ENCODE assay signal across 8 mouse cellular contexts in genomic region chr11:115257775-115258510, GRCm38 (mm10). TPM values are rescaled to one million over a fixed set of nuclear protein-coding genes. Genes with fewer than 3 reads are reported as not detected.
DNase-seq lines count a peak whose midpoint lies in the region; ATAC-seq and TF ChIP-seq lines count a peak whose summit lies in the region.

No protein-coding gene starts in this region.

- no peaks in the 10 kb centered on the region for H3K9me3 ChIP-seq in heart, postnatal 0 days (replicated peaks; ENCODE audit: control insufficient read depth, low read length)
- 0 out of 2 replicates have a peak, but pooled peaks cover 2% of the 10 kb centered on the region for H3K9me3 ChIP-seq in forebrain, embryonic 12.5 days

- no peaks in the 10 kb centered on the region for H3K36me3 ChIP-seq in heart, postnatal 0 days (replicated peaks; ENCODE audit: control insufficient read depth, insufficient read depth, low read length)
- H3K36me3 ChIP-seq in forebrain, embryonic 12.5 days (replicated peaks) = no peaks in the 10 kb centered on the region

- no peak for DNase-seq in heart, postnatal 0 days (ENCODE audit: low spot score)
- no peak for DNase-seq in heart, adult 18-20 months
- peak; percentile 47 for DNase-seq in kidney, postnatal 10 days
- peak; percentile 46 for DNase-seq in naive thymus-derived CD4-positive, alpha-beta T cell, adult 2 months (ENCODE audit: low read depth)
- no peak for DNase-seq in cerebellum, postnatal 4 days (ENCODE audit: low spot score in 2 of 2)
- no peak for DNase-seq in cerebellum, postnatal 14 days
- DNase-seq in gastrocnemius, postnatal 25 days = no peak

- H3K4me2 ChIP-seq in heart, postnatal 0 days (ENCODE audit: low read depth, low read length) = peak overlapping the region; percentile 7; the same call in 1 of the 2 replicates
- peak overlapping the region; percentile 44 for H3K4me2 ChIP-seq in forebrain, embryonic 12.5 days

- peak overlapping the region; percentile 7; the same call in 1 of the 2 replicates for H3K4me3 ChIP-seq in heart, postnatal 0 days (ENCODE audit: low read depth, low read length)
- peak overlapping the region; percentile 24 for H3K4me3 ChIP-seq in forebrain, embryonic 12.5 days (replicated peaks)

- ATAC-seq in heart, postnatal 0 days (ENCODE audit: insufficient read depth, low read depth) = no peak
- no peak for ATAC-seq in forebrain, embryonic 12.5 days (ENCODE audit: low FRiP score)

- peaks cover 96% of the 10 kb centered on the region for H3K27me3 ChIP-seq in heart, postnatal 0 days (ENCODE audit: control insufficient read depth, insufficient read depth, low read length)
- H3K27me3 ChIP-seq in forebrain, embryonic 12.5 days = peaks cover 100% of the 10 kb centered on the region

- H3K9ac ChIP-seq in heart, postnatal 0 days (replicated peaks; ENCODE audit: low read depth, low read length) = no peak overlapping the region
- no peak overlapping the region; the same call in 1 of the 2 replicates for H3K9ac ChIP-seq in forebrain, embryonic 12.5 days

- TF ChIP-seq EP300 in heart, postnatal 0 days (IDR thresholded peaks at IDR 0.05; ENCODE audit: low read depth) = no peak

- 17% methylated on average over 57 of the region's 59 CpGs for WGBS in heart, postnatal 0 days
- WGBS in forebrain, embryonic 12.5 days = 16% methylated on average over 59 of the region's 59 CpGs

- TF ChIP-seq CTCF in heart, postnatal 0 days (IDR thresholded peaks at IDR 0.05; ENCODE audit: low read depth) = no peak

- H3K4me1 ChIP-seq in heart, postnatal 0 days (ENCODE audit: control insufficient read depth, insufficient read depth) = no peaks in the 10 kb centered on the region
- peaks cover 7% of the 10 kb centered on the region for H3K4me1 ChIP-seq in forebrain, embryonic 12.5 days

- H3K27ac ChIP-seq in heart, postnatal 0 days (ENCODE audit: low read depth) = no peak overlapping the region
- H3K27ac ChIP-seq in forebrain, embryonic 12.5 days = no peak overlapping the region

RNA-seq across cellular contexts. Expression of gene Grin2c, which starts 9.1 kb away (rescaled TPM):
- 0.15 and 1.6 TPM in 2 replicates for total RNA-seq in heart, postnatal 0 days (2014; rRNA removed; ENCODE audit: low replicate concordance)
- polyA plus RNA-seq in heart, postnatal 0 days (2015; fragmentation: Nextera tagmentation; extraction: Ambion mirVana) = not detected in 2 replicates
- total RNA-seq in heart, adult 18-20 months (2021) = under 1 TPM; 0.27 to 0.41 TPM
- 0.08 TPM in 1 of 2 replicates, not detected in the other for polyA plus RNA-seq in forebrain, embryonic 12.5 days (2016; fragmentation: Nextera tagmentation; extraction: Ambion mirVana)
- total RNA-seq in gastrocnemius, postnatal 25 days (2021) = under 1 TPM in 1 of 2 experiments, not detected in 1; 0.05 TPM

RNA-seq across cellular contexts. Expression of gene Fdxr, which starts 18.9 kb away (rescaled TPM):
- total RNA-seq in heart, postnatal 0 days (2014; rRNA removed; ENCODE audit: low replicate concordance) = 13.8 and 18.2 TPM in 2 replicates
- 9.6 and 10.1 TPM in 2 replicates for polyA plus RNA-seq in heart, postnatal 0 days (2015; fragmentation: Nextera tagmentation; extraction: Ambion mirVana)
- 10 to 100 TPM in 1 of 2 experiments, 1 to 10 TPM in 1; 9.8 to 10.1 TPM for total RNA-seq in heart, adult 18-20 months (2021)
- 16.9 and 17.4 TPM in 2 replicates for polyA plus RNA-seq in forebrain, embryonic 12.5 days (2016; fragmentation: Nextera tagmentation; extraction: Ambion mirVana)
- 1 to 10 TPM; 3.6 to 3.8 TPM for total RNA-seq in gastrocnemius, postnatal 25 days (2021)

RNA-seq across cellular contexts. Expression of gene Fads6, which starts 39.5 kb away (rescaled TPM):
- 2.9 and 3.5 TPM in 2 replicates for total RNA-seq in heart, postnatal 0 days (2014; rRNA removed; ENCODE audit: low replicate concordance)
- 0.33 and 0.34 TPM in 2 replicates for polyA plus RNA-seq in heart, postnatal 0 days (2015; fragmentation: Nextera tagmentation; extraction: Ambion mirVana)
- total RNA-seq in heart, adult 18-20 months (2021) = 1 to 10 TPM; 2.2 to 2.4 TPM
- 0.26 and 0.37 TPM in 2 replicates for polyA plus RNA-seq in forebrain, embryonic 12.5 days (2016; fragmentation: Nextera tagmentation; extraction: Ambion mirVana)
- total RNA-seq in gastrocnemius, postnatal 25 days (2021) = 1 to 10 TPM; 2.9 to 3.6 TPM

RNA-seq across cellular contexts. Expression of gene Otop2, which starts 49.0 kb away (rescaled TPM):
- total RNA-seq in heart, postnatal 0 days (2014; rRNA removed; ENCODE audit: low replicate concordance) = 0.12 TPM in 1 of 2 replicates, not detected in the other
- polyA plus RNA-seq in heart, postnatal 0 days (2015; fragmentation: Nextera tagmentation; extraction: Ambion mirVana) = not detected in 2 replicates
- total RNA-seq in heart, adult 18-20 months (2021) = not detected
- not detected in 2 replicates for polyA plus RNA-seq in forebrain, embryonic 12.5 days (2016; fragmentation: Nextera tagmentation; extraction: Ambion mirVana)
- total RNA-seq in gastrocnemius, postnatal 25 days (2021) = not detected

Comparison
In these comparisons a context has a peak if more than half of its experiments do, and no peak if none do; other contexts are left out.
1. DNase-seq: peak in kidney, postnatal 10 days (single experiment) and naive thymus-derived CD4-positive, alpha-beta T cell, adult 2 months (single experiment); none in heart, postnatal 0 days (single experiment), heart, adult 18-20 months (0 of 2), cerebellum, postnatal 4 days (0 of 2), cerebellum, postnatal 14 days (0 of 2) and gastrocnemius, postnatal 25 days (single experiment).